Mouse (Mus musculus): ENCODE results near the gene Alg12.

DNA sequence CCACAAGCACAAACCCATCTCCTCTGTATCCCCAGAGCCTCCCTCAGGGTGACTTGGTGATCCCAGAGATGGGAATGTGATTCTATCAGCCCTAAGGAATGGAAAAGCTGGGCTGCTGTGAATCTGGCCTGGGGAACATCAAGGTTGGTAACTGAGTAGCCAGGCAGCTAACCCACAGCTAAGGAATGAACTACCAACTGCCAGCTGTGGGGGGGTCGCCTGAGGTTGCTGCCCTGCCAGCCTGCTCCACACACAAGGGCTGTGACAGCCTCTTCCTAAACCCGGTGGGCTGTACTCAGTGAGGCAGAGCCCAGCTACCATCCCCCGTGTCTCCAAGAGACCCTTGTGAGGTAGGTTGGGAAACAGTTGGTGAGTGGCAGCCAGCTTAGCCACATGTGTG lies 32.0 kb upstream of the Alg12 start:
- TF ChIP-seq FLI1 (IDR thresholded peaks at IDR 0.05; ENCODE audit: low read length) (no peak), GATA1 (IDR thresholded peaks at IDR 0.05; ENCODE audit: borderline replicate concordance, low read length) (no peak)
